Mouse (Mus musculus) bone marrow, adult 2 months (tissue): ENCODE measurements around the gene Mymx. TPM values are rescaled to one million over a fixed set of nuclear protein-coding genes. Genes with fewer than 3 reads are reported as not detected.

Source experiments
- H3K27ac ChIP-seq: fragments of 200-500 bp; 2 replicates; pipeline ENCODE4 v1.5.1; 2012; ENCODE audit warnings: low read depth, mild to moderate bottlenecking, control low read depth, inconsistent platforms, low read length; ENCODE audit not compliant: control insufficient read depth, poor library complexity, insufficient read depth
- H3K4me1 ChIP-seq: fragments of 200-500 bp; 2 replicates; pipeline ENCODE4 v1.6.1; 2011; ENCODE audit warnings: low read length; ENCODE audit not compliant: control insufficient read depth, insufficient read depth
- H3K4me3 ChIP-seq: fragments of 200-500 bp; replicated peaks from 2 replicates; pipeline ENCODE3; 2011; ENCODE audit warnings: mild to moderate bottlenecking, low read depth, low read length, control low read depth; ENCODE audit not compliant: control insufficient read depth
- CTCF ChIP-seq: fragments of 200-500 bp; IDR thresholded peaks from 2 replicates; pipeline ENCODE4 v1.5.1; 2011; ENCODE audit warnings: low read length, control low read depth; ENCODE audit not compliant: control insufficient read depth, insufficient read depth
- POLR2A ChIP-seq: fragments of 200-500 bp; IDR thresholded peaks from 2 replicates; pipeline ENCODE4 v1.6.1; 2011; ENCODE audit warnings: low read depth, mild to moderate bottlenecking, control low read depth, low read length, borderline replicate concordance; ENCODE audit not compliant: control insufficient read depth
- WGBS: fragments of 180-500 bp; shearing (Covaris S2); methylation state at CpG from one replicate; pipeline ENCODE4 v1.1.7; 2018; 5-methylcytosine and 5-hydroxymethylcytosine counted together
- polyA plus RNA-seq: library from polyadenylated mRNA; stranded (reverse); fragments of >200 nt; gene quantifications from 2 replicates; pipeline ENCODE4 v1.2.4, GENCODE M21; 2011; ENCODE audit warnings: low replicate concordance; ENCODE audit not compliant: missing spikeins, insufficient read depth, insufficient read length

The Mymx gene
- polyA plus RNA-seq, 1 experiment, result 9.3 TPM

DNA sequence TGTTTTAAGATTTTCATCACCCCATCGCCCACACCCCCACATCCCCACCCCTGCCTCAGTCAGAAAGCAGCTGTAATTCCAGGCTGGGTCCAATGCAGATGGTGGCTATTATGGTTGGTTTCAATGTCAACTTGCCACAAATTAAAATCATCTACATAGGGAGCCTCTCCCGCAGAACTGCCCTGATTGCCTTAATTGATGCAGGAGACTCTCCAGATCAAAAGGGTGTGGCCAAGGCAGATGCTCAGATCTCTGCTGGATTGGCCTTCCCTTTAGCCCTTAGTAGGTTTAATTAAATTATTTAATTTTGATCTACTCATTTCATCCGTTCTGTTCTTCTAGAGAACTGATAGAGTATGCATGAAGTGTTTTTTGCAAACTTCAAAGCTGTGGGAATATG, 1.1 kb upstream of the Mymx start:
- 88% methylated on average over 3 of the region's 3 CpGs for WGBS
- TF ChIP-seq POLR2A (no peak), CTCF (no peak)
- H3K4me3 ChIP-seq, result no peak overlapping the region
- H3K27ac ChIP-seq, result no peak overlapping the region
- no peaks in the 10 kb centered on the region; the same call in 1 of the 2 replicates for H3K4me1 ChIP-seq

DNA sequence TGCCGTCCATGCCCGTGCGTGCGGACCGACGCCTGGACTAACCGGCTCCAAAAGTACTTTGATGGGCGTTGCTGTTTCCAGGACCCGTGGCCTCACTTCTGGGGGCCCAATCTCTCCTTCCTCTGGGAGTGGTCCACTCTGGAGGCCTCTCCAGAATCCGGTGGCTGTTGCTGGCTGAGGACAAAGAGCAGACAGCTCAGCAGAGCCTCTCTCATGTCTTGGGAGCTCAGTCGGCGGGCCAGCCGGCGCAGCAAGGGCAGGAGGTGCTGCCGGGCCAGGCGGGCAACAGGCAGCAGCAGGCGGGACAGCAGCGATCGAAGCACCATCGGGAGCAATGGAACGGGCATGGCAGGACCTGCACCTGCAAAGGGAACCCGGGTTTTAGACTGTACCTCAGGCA, 577 bp downstream of the Mymx start:
- Histone ChIP-seq H3K27ac (no peak overlapping the region), H3K4me3 (no peak overlapping the region), H3K4me1 (no peaks in the 10 kb centered on the region; the same call in 1 of the 2 replicates)
- WGBS, result 88% methylated on average over 22 of the region's 22 CpGs
- no peak for TF ChIP-seq CTCF
- TF ChIP-seq POLR2A, result no peak

DNA sequence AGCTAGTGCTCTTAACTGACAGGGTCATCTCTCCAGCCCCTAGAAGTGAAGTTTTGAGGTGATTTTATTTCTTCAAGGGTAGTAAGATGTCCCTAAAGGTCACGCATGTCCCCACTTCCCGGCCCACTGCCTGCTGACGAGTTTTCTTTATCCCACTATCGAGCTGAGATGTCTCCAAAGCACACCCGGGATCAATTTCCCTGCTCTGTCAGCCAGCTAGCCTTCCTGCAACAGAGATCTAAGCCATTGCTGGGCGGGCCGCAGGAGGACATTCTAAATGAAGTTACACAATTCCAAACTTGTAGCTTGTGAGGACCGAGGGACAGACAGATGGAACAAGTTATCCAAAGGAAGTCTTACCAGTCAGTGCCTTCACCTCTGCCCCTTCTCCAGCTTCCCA, 1.6 kb downstream of the Mymx start:
- 80% methylated on average over 8 of the region's 8 CpGs for WGBS
- no peak overlapping the region for H3K4me3 ChIP-seq
- H3K4me1 ChIP-seq, result no peaks in the 10 kb centered on the region; the same call in none of the 2 replicates
- H3K27ac ChIP-seq, result no peak overlapping the region
- TF ChIP-seq POLR2A (no peak), CTCF (no peak)

DNA sequence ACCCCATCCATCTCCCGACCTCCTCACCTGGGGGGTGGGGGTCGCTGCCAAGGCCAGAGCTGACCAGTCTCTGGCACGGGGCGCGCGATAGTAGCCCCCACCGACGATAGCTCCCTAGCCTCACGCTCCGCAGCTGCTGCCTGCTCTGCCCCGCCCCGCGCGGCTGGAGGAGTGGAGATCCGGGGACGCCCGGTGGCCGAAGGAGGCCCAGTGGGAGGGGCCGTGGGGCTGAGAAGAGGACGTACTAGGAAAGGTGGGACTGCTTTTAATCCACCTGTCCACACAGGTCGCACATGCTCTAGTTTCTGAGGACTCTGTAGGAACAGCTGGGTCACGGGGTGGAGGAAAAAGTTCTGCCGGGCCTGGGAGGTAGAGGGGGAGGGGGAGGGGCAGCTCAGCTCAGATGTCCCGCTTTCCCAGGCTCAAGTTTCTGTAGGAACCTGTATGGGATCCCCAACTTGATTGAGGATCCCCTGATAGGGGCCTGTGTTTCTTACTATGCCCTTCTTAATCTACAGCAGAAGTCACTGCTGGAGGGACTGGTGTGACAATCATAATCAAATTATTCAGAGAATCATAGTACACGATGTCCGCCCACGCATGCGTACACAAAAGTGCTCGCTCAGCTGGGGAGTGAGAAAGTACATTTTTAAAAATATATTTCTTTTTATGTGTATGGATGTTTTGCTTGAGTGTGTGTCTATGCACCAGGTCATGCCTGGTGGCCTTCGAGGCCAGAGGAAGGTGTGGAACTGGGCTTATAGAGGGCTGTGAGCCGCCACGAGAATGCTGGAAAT, 2.3 kb downstream of the Mymx start, which contains the start of gene Slc29a1:
Slc29a1 (minus strand) TSS at position 161 of the 797 bp plus-strand sequence.
- no peak for TF ChIP-seq POLR2A
- no peak for TF ChIP-seq CTCF
- H3K4me3 ChIP-seq, result no peak within 1 kb of the TSS
- no peak within 1 kb of the TSS for H3K27ac ChIP-seq
- 27% methylated on average over 32 of the region's 32 CpGs for WGBS
- peaks cover 1% of the 10 kb centered on the region for H3K4me1 ChIP-seq

DNA sequence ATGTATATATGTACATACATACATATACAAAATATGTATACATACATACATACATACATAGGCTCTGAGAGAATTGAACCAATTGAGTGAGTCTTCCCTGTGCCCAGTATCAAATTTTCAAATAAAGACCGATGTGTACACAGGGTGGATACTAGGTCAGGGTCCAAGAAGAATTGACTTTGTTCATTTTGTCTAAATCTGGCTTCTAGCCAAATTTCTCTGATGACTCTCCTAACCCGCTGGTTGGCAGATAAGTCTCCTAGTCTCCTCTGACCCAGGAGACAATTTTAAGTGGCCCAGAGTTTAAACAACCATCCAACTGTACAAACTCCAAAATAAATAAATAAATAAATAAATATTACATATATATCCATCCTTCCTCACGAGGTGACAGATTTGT, 3.0 kb downstream of the Mymx start:
- Histone ChIP-seq H3K4me1 (peaks cover 1% of the 10 kb centered on the region), H3K27ac (no peak overlapping the region), H3K4me3 (no peak overlapping the region)
- no peak for TF ChIP-seq CTCF
- TF ChIP-seq POLR2A, result no peak
- WGBS, result 58% methylated on average over 3 of the region's 3 CpGs

DNA sequence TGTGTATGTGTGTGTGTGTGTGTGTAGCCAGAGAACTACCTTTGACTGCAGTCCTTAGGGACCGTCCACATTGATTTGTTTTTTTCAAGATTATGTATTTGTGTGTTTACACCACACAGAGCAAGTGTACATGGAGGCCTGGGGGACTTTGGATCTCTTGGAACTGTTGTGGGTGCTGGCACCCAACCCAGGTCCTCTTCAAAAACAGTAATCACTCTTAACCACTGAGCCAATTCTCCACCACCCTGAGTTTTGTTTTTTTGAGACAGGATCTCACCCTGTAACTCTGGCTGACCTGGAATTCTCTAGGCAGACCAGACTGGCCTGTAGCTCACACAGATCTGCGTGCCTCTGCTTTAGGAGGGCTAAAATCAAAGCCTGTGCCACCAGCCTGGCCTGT, 3.5 kb downstream of the Mymx start:
- Histone ChIP-seq H3K27ac (no peak overlapping the region), H3K4me1 (peaks cover 1% of the 10 kb centered on the region), H3K4me3 (no peak overlapping the region)
- TF ChIP-seq POLR2A, result no peak
- no peak for TF ChIP-seq CTCF
- WGBS, result 86% methylated on average over 2 of the region's 2 CpGs

DNA sequence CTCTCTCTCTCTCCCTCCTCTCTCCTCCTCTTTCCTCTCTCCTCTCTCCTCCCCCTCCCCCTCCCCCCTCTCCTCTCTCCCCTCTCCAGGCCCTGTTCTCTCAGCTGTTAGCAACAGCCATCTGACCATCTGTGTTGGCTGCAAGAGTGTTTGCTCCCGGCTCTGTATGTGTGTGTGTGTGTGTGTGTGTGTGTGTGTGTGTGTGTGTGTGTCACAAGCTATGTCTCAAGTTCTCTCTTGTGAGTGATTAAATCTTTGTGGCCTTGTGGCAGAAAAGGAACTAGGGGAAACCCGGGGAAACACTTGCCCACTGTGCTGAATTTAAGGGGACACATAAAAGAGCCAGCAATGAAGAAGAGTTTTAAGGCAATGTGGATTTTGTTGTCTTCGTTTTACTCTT, 4.1 kb downstream of the Mymx start:
- H3K4me1 ChIP-seq, result peaks cover 1% of the 10 kb centered on the region
- TF ChIP-seq POLR2A (no peak), CTCF (no peak)
- WGBS, result 8% methylated on average over 3 of the region's 3 CpGs
- H3K27ac ChIP-seq, result no peak overlapping the region
- H3K4me3 ChIP-seq, result no peak overlapping the region

DNA sequence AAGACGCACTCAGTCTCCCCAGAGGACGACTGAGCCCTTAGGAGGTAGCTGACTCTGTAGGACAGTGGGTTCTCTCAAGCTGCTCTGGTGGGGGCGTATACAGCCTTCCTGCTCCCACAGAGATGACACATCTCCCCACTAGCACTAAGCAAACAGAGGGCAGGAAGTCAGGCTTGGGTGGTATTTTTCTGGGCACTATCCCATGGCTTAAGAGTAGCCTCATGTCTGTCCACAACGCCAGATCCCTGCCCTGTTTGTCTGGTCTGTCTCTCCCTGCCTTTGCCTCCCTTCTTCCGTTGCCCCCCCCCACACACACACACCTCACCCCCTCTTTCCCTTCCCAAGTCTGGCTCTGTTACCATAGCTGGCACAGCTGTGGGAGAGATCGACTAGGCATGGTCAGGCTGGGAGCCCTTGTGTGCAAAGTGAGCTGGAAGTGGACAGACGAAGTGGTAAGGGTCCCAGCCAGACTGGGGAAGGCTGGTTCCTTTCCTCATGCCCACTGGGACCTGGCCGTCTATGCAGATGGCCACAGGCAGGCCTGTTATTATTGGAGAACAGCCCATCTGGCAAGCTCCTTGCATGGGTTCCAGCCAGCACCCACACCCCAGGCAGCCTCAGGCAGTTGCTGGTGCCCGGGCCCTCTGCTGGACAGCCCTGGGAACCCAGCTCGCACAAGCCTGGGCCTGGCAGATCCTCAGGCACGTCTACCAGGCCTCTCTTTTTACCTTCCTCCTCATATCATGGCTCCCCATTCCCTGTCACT, 5.1 kb downstream of the Mymx start:
- H3K4me1 ChIP-seq, result peaks cover 1% of the 10 kb centered on the region
- H3K4me3 ChIP-seq, result no peak overlapping the region
- 0 out of 2 replicates have a peak overlapping the region, but pooled peaks have one; percentile 21 for H3K27ac ChIP-seq
- peak; percentile 60 for TF ChIP-seq CTCF
- TF ChIP-seq POLR2A, result no peak
- 40% methylated on average over 11 of the region's 11 CpGs for WGBS
